Mouse (Mus musculus): Measurements from ENCODE around the gene Pabpn1l.
"Not testable (repeated sequence)": the region's sequence is repeated elsewhere in the genome, so short reads cannot be mapped to it uniquely, and the experiment has no call there.

Gene Pabpn1l

GRCm38 (mm10) chr8:122574667-122575251, 47.8 kb downstream of the Pabpn1l start:
- no peak for DNase-seq (ENCODE audit: low spot score)

GRCm38 (mm10) chr8:122574264-122574663, 48.3 kb downstream of the Pabpn1l start:
- DNase-seq (ENCODE audit: low spot score): no peak

- no peak for DNase-seq (ENCODE audit: low spot score)
These were observed 49.0 kb downstream of the Pabpn1l start for GRCm38 (mm10) chr8:122573577-122573976.

- not testable (repeated sequence) for DNase-seq (ENCODE audit: low spot score)
These were observed 49.4 kb downstream of the Pabpn1l start for GRCm38 (mm10) chr8:122573176-122573575.

GRCm38 (mm10) chr8:122572751-122573150, 49.8 kb downstream of the Pabpn1l start:
- DNase-seq (ENCODE audit: low spot score): no peak

GRCm38 (mm10) chr8:122571750-122572267, 50.7 kb downstream of the Pabpn1l start:
- DNase-seq (ENCODE audit: low spot score): no peak

- DNase-seq (ENCODE audit: low spot score): no peak
These were observed 51.4 kb downstream of the Pabpn1l start for GRCm38 (mm10) chr8:122571153-122571552.

- no peak for DNase-seq (ENCODE audit: low spot score)
These were observed 52.5 kb downstream of the Pabpn1l start for GRCm38 (mm10) chr8:122569996-122570395.

Data from adipocyte (in vitro differentiated cells).